In genomic region chr16:70920047-70920446, GRCm38 (mm10) we compare ENCODE assay signal across 17 mouse cellular contexts.
"Had no signal": no experiment of that assay in that cellular context is flagged by ENCODE, and none has a peak within 500 bp of the region (broad histone marks: within the 10 kb centered on the region; RNA-seq: fewer than 3 reads in every experiment).

No protein-coding gene starts in this region.

- H3K27me3 ChIP-seq: liver, embryonic 13.5 days; liver, embryonic 15.5 days; lung, embryonic 15.5 days; megakaryocyte, embryonic 14.5 days; neural tube, embryonic 12.5 days; stomach, embryonic 15.5 days had no signal

- H3K4me1 ChIP-seq: liver, embryonic 13.5 days; liver, embryonic 15.5 days; lung, embryonic 15.5 days; megakaryocyte, embryonic 14.5 days; neural tube, embryonic 12.5 days; stomach, embryonic 15.5 days had no signal

- H3K4me2 ChIP-seq: liver, embryonic 13.5 days; liver, embryonic 15.5 days; lung, embryonic 15.5 days; neural tube, embryonic 12.5 days; stomach, embryonic 15.5 days had no signal

- H3K9ac ChIP-seq: liver, embryonic 13.5 days; liver, embryonic 15.5 days; liver, postnatal 0 days; lung, embryonic 15.5 days; neural tube, embryonic 12.5 days; stomach, embryonic 15.5 days had no signal

- H3K27ac ChIP-seq: liver, embryonic 13.5 days; liver, embryonic 15.5 days; lung, embryonic 15.5 days; macrophage; neural tube, embryonic 12.5 days; stomach, embryonic 15.5 days; stomach, postnatal 0 days had no signal

- H3K4me3 ChIP-seq: liver, embryonic 13.5 days; liver, embryonic 15.5 days; lung, embryonic 15.5 days; megakaryocyte, embryonic 14.5 days; neural tube, embryonic 12.5 days; stomach, embryonic 15.5 days had no signal

- H3K36me3 ChIP-seq: liver, embryonic 13.5 days; liver, embryonic 15.5 days; lung, embryonic 15.5 days; neural tube, embryonic 12.5 days; stomach, embryonic 15.5 days had no signal

- ATAC-seq: liver, postnatal 0 days; lung, postnatal 0 days had no signal

- DNase-seq: liver, embryonic 13.5 days; liver, postnatal 0 days; lung, adult 2 months; lung, postnatal 14 days; lung, postnatal 36 days; right cerebral cortex, postnatal 14 days; thymus, adult 2 months; thymus, postnatal 25 days; thymus, postnatal 4 days had no signal

- H3K9me3 ChIP-seq: liver, embryonic 13.5 days; liver, embryonic 15.5 days; lung, embryonic 15.5 days; megakaryocyte, embryonic 14.5 days; neural tube, embryonic 12.5 days; stomach, embryonic 15.5 days had no signal
